Mouse (Mus musculus): ENCODE results near the gene Vmn2r90. TPM values are rescaled to one million over a fixed set of nuclear protein-coding genes. Genes with fewer than 3 reads are reported as not detected.
"Not testable (repeated sequence)": the region's sequence is repeated elsewhere in the genome, so short reads cannot be mapped to it uniquely, and the experiment has no call there.

Gene Vmn2r90
- not detected in 2 replicates for polyA plus RNA-seq (2012; ENCODE audit: insufficient read depth, insufficient read length, low replicate concordance, missing spikeins)

GRCm38 (mm10) chr17:17703447-17703846, at the start of gene Vmn2r90:
Gene Vmn2r90 (plus strand): TSS chr17:17703747.
- no peaks in the 10 kb centered on the region for H3K4me1 ChIP-seq (ENCODE audit: control insufficient read depth, insufficient read depth, low read length)
- 53% methylated on average over 1 of the region's 1 CpGs for WGBS
- no peak within 1 kb of the TSS for H3K4me3 ChIP-seq (ENCODE audit: insufficient read depth, low read depth, low read length)
- TF ChIP-seq POLR2A (IDR thresholded peaks at IDR 0.05; ENCODE audit: insufficient read depth, low read depth, low read length) (no peak), CTCF (IDR thresholded peaks at IDR 0.05; ENCODE audit: insufficient read depth, low read depth, low read length) (no peak)
- H3K27ac ChIP-seq (ENCODE audit: insufficient read depth, low read depth, low read length), result no peak within 1 kb of the TSS

GRCm38 (mm10) chr17:17654997-17655828, 48.3 kb upstream of the Vmn2r90 start:
- no peaks in the 10 kb centered on the region for H3K4me1 ChIP-seq (ENCODE audit: control insufficient read depth, insufficient read depth, low read length)
- TF ChIP-seq CTCF (IDR thresholded peaks at IDR 0.05; ENCODE audit: insufficient read depth, low read depth, low read length) (no peak), POLR2A (IDR thresholded peaks at IDR 0.05; ENCODE audit: insufficient read depth, low read depth, low read length) (no peak)
- H3K4me3 ChIP-seq (ENCODE audit: insufficient read depth, low read depth, low read length), result no peak overlapping the region
- whole genome bisulfite sequencing, result 18% methylated on average over 10 of the region's 10 CpGs
- no peak overlapping the region for H3K27ac ChIP-seq (ENCODE audit: insufficient read depth, low read depth, low read length)

GRCm38 (mm10) chr17:17655829-17656176, 47.7 kb upstream of the Vmn2r90 start:
- no peak overlapping the region for H3K4me3 ChIP-seq (ENCODE audit: insufficient read depth, low read depth, low read length)
- TF ChIP-seq POLR2A (IDR thresholded peaks at IDR 0.05; ENCODE audit: insufficient read depth, low read depth, low read length) (no peak), CTCF (IDR thresholded peaks at IDR 0.05; ENCODE audit: insufficient read depth, low read depth, low read length) (no peak)
- 22% methylated on average over 2 of the region's 2 CpGs for WGBS
- no peak overlapping the region for H3K27ac ChIP-seq (ENCODE audit: insufficient read depth, low read depth, low read length)
- no peaks in the 10 kb centered on the region for H3K4me1 ChIP-seq (ENCODE audit: control insufficient read depth, insufficient read depth, low read length)

- H3K4me3 ChIP-seq (ENCODE audit: insufficient read depth, low read depth, low read length), result no peak overlapping the region
- no peaks in the 10 kb centered on the region for H3K4me1 ChIP-seq (ENCODE audit: control insufficient read depth, insufficient read depth, low read length)
- WGBS, result 52% methylated on average over 1 of the region's 1 CpGs
- no peak overlapping the region for H3K27ac ChIP-seq (ENCODE audit: insufficient read depth, low read depth, low read length)
- no peak for TF ChIP-seq CTCF (IDR thresholded peaks at IDR 0.05; ENCODE audit: insufficient read depth, low read depth, low read length)
- no peak for TF ChIP-seq POLR2A (IDR thresholded peaks at IDR 0.05; ENCODE audit: insufficient read depth, low read depth, low read length)
These were observed 24.8 kb upstream of the Vmn2r90 start for GRCm38 (mm10) chr17:17678781-17679180.

- Histone ChIP-seq H3K4me3 (ENCODE audit: insufficient read depth, low read depth, low read length) (no peak overlapping the region), H3K4me1 (ENCODE audit: control insufficient read depth, insufficient read depth, low read length) (no peaks in the 10 kb centered on the region), H3K27ac (ENCODE audit: insufficient read depth, low read depth, low read length) (no peak overlapping the region)
- WGBS, result 72% methylated on average over 2 of the region's 2 CpGs
- TF ChIP-seq POLR2A (IDR thresholded peaks at IDR 0.05; ENCODE audit: insufficient read depth, low read depth, low read length) (no peak), CTCF (IDR thresholded peaks at IDR 0.05; ENCODE audit: insufficient read depth, low read depth, low read length) (no peak)
These were observed 12.9 kb upstream of the Vmn2r90 start for GRCm38 (mm10) chr17:17690659-17691058.

- H3K4me3 ChIP-seq (ENCODE audit: insufficient read depth, low read depth, low read length); H3K4me1 ChIP-seq (ENCODE audit: control insufficient read depth, insufficient read depth, low read length); H3K27ac ChIP-seq (ENCODE audit: insufficient read depth, low read depth, low read length): not testable (repeated sequence)
- WGBS, result 79% methylated on average over 4 of the region's 4 CpGs
These were observed 28.8 kb downstream of the Vmn2r90 start for GRCm38 (mm10) chr17:17732396-17732795.

GRCm38 (mm10) chr17:17738635-17739034, 35.1 kb downstream of the Vmn2r90 start:
- H3K4me3 ChIP-seq (ENCODE audit: insufficient read depth, low read depth, low read length), result no peak overlapping the region
- 90% methylated on average over 1 of the region's 1 CpGs for whole genome bisulfite sequencing
- no peaks in the 10 kb centered on the region for H3K4me1 ChIP-seq (ENCODE audit: control insufficient read depth, insufficient read depth, low read length)
- TF ChIP-seq POLR2A (IDR thresholded peaks at IDR 0.05; ENCODE audit: insufficient read depth, low read depth, low read length) (no peak), CTCF (IDR thresholded peaks at IDR 0.05; ENCODE audit: insufficient read depth, low read depth, low read length) (no peak)
- H3K27ac ChIP-seq (ENCODE audit: insufficient read depth, low read depth, low read length), result no peak overlapping the region

- not testable (repeated sequence) for H3K4me3 ChIP-seq (ENCODE audit: insufficient read depth, low read depth, low read length); H3K27ac ChIP-seq (ENCODE audit: insufficient read depth, low read depth, low read length); H3K4me1 ChIP-seq (ENCODE audit: control insufficient read depth, insufficient read depth, low read length)
- WGBS, result 94% methylated on average over 7 of the region's 7 CpGs
These were observed 35.8 kb downstream of the Vmn2r90 start for GRCm38 (mm10) chr17:17739300-17739699.

GRCm38 (mm10) chr17:17739936-17740335, 36.4 kb downstream of the Vmn2r90 start:
- H3K27ac ChIP-seq (ENCODE audit: insufficient read depth, low read depth, low read length); H3K4me3 ChIP-seq (ENCODE audit: insufficient read depth, low read depth, low read length); H3K4me1 ChIP-seq (ENCODE audit: control insufficient read depth, insufficient read depth, low read length): not testable (repeated sequence)
- 80% methylated on average over 5 of the region's 5 CpGs for WGBS

- not testable (repeated sequence) for H3K4me1 ChIP-seq (ENCODE audit: control insufficient read depth, insufficient read depth, low read length); H3K27ac ChIP-seq (ENCODE audit: insufficient read depth, low read depth, low read length); H3K4me3 ChIP-seq (ENCODE audit: insufficient read depth, low read depth, low read length)
These were observed 38.0 kb downstream of the Vmn2r90 start for GRCm38 (mm10) chr17:17741516-17741915.

GRCm38 (mm10) chr17:17749371-17749770, 45.8 kb downstream of the Vmn2r90 start:
- not testable (repeated sequence) for H3K4me1 ChIP-seq (ENCODE audit: control insufficient read depth, insufficient read depth, low read length); H3K4me3 ChIP-seq (ENCODE audit: insufficient read depth, low read depth, low read length); H3K27ac ChIP-seq (ENCODE audit: insufficient read depth, low read depth, low read length)
- 8% methylated on average over 4 of the region's 4 CpGs for WGBS
